Mouse (Mus musculus) liver, postnatal 0 days (tissue): ENCODE results near the gene Sart3. TPM values are rescaled to one million over a fixed set of nuclear protein-coding genes. Genes with fewer than 3 reads are reported as not detected.

Experiments used
- ATAC-seq: fragments of 200-750 bp; cut with Nextera tagmentation; 2 replicates; pipeline ENCODE4 v1.8.0; 2017; ENCODE audit warnings: mild to moderate bottlenecking, moderate library complexity
- DNase-seq: peaks from one replicate; pipeline ENCODE4 v3.0.0-alpha.2; 2016
- H3K27ac ChIP-seq: fragments of 300-500 bp; sonication (generic); 2 replicates; pipeline ENCODE4 v1.5.1; 2014; ENCODE audit warnings: antibody characterized with exemption, moderate library complexity, mild to moderate bottlenecking, low read depth
- H3K27me3 ChIP-seq: fragments of 300-500 bp; sonication (generic); 2 replicates; pipeline ENCODE4 v1.6.1; 2014; ENCODE audit warnings: low read length, control low read depth, mixed read lengths; ENCODE audit not compliant: insufficient read depth
- H3K36me3 ChIP-seq: fragments of 300-500 bp; sonication (generic); replicated peaks from 2 replicates; pipeline ENCODE4 v1.6.1; 2014; ENCODE audit warnings: mild to moderate bottlenecking, control low read depth, low read length, moderate library complexity, mixed read lengths; ENCODE audit not compliant: insufficient read depth
- H3K4me1 ChIP-seq: fragments of 300-500 bp; sonication (generic); 2 replicates; pipeline ENCODE4 v1.6.1; 2014; ENCODE audit warnings: antibody characterized with exemption, mild to moderate bottlenecking, control low read depth; ENCODE audit not compliant: insufficient read depth
- H3K4me2 ChIP-seq: fragments of 300-500 bp; sonication (generic); 2 replicates; pipeline ENCODE4 v1.6.1; 2014; ENCODE audit warnings: low read depth, mild to moderate bottlenecking, low read length, moderate library complexity, mixed read lengths
- H3K4me3 ChIP-seq: fragments of 300-500 bp; sonication (generic); 2 replicates; pipeline ENCODE4 v1.5.1; 2014; ENCODE audit warnings: low read depth, low read length
- H3K9ac ChIP-seq: fragments of 300-500 bp; sonication (generic); replicated peaks from 2 replicates; pipeline ENCODE4 v1.6.1; 2014; ENCODE audit warnings: mild to moderate bottlenecking, moderate library complexity
- H3K9me3 ChIP-seq: fragments of 300-500 bp; sonication (generic); 2 replicates; pipeline ENCODE4 v1.6.1; 2016; ENCODE audit warnings: mild to moderate bottlenecking, control low read depth, low read length, mixed read lengths
- CTCF ChIP-seq: sonication (generic); IDR thresholded peaks from 2 replicates; pipeline ENCODE4 v1.5.1; 2016; ENCODE audit warnings: antibody characterized with exemption, low read depth
- EP300 ChIP-seq: IDR thresholded peaks from 2 replicates; pipeline ENCODE4 v1.6.1; 2016; ENCODE audit warnings: antibody characterized with exemption, low read depth, mild to moderate bottlenecking
- WGBS: fragments of 180-500 bp; shearing (Covaris S2); extraction: QIAGEN DNeasy Blood & Tissue Kit; methylation state at CpG from one replicate; pipeline ENCODE4 v1.1.7; 2014; ENCODE audit not compliant: insufficient replicate concordance; 5-methylcytosine and 5-hydroxymethylcytosine counted together
- polyA plus RNA-seq: library from polyadenylated mRNA; unstranded; fragments of >200 nt; fragmentation: Nextera tagmentation; extraction: Ambion mirVana; gene quantifications from 2 replicates; pipeline ENCODE4 v1.2.1, GENCODE M21; 2015

The Sart3 gene
- polyA plus RNA-seq, 1 experiment from 2014 or later: 7.9 TPM

- Histone ChIP-seq H3K4me3 (peak overlapping the region; percentile 60), H3K27ac (peak overlapping the region; percentile 88), H3K27me3 (no peaks in the 10 kb centered on the region), H3K9me3 (no peaks in the 10 kb centered on the region), H3K36me3 (peaks cover 36% of the 10 kb centered on the region), H3K4me2 (peak overlapping the region; percentile 88), H3K9ac (peak overlapping the region; percentile 61), H3K4me1 (peaks cover 15% of the 10 kb centered on the region)
- WGBS: 41% methylated on average over 15 of the region's 15 CpGs
- no peak for ATAC-seq
- no peak for TF ChIP-seq EP300
- TF ChIP-seq CTCF: peak; percentile 7; the same call in 1 of the 2 replicates
- no peak for DNase-seq
Measured at GRCm38 (mm10) chr5:113736522-113737164, 35.7 kb downstream of the Sart3 start.

- peak overlapping the region; percentile 88 for H3K27ac ChIP-seq
- TF ChIP-seq EP300 (no peak), CTCF (no peak)
- peaks cover 15% of the 10 kb centered on the region for H3K4me1 ChIP-seq
- H3K9me3 ChIP-seq: no peaks in the 10 kb centered on the region
- ATAC-seq (no peak), DNase-seq (no peak)
- H3K4me2 ChIP-seq: peak overlapping the region; percentile 88
- peak overlapping the region; percentile 60 for H3K4me3 ChIP-seq
- H3K9ac ChIP-seq: peak overlapping the region; percentile 61
- H3K27me3 ChIP-seq: no peaks in the 10 kb centered on the region
- H3K36me3 ChIP-seq: peaks cover 32% of the 10 kb centered on the region
- 3% methylated on average over 10 of the region's 10 CpGs for WGBS
Measured at GRCm38 (mm10) chr5:113736113-113736502, 36.2 kb downstream of the Sart3 start.

- peaks cover 15% of the 10 kb centered on the region for H3K4me1 ChIP-seq
- H3K9me3 ChIP-seq: no peaks in the 10 kb centered on the region
- no peak for TF ChIP-seq CTCF
- no peak for TF ChIP-seq EP300
- DNase-seq: peak; percentile 97
- H3K36me3 ChIP-seq: peaks cover 27% of the 10 kb centered on the region
- peak within 1 kb of the TSS; percentile 61 for H3K9ac ChIP-seq
- ATAC-seq: peak; percentile 96
- H3K27ac ChIP-seq: peak within 1 kb of the TSS; percentile 88
- peak within 1 kb of the TSS; percentile 88 for H3K4me2 ChIP-seq
- H3K4me3 ChIP-seq: peak within 1 kb of the TSS; percentile 60
- under 1% methylated on average over 69 of the region's 71 CpGs for WGBS
- H3K27me3 ChIP-seq: no peaks in the 10 kb centered on the region
Measured at GRCm38 (mm10) chr5:113735345-113736112, 36.8 kb downstream of the Sart3 start, which contains the start of gene Ficd. Gene Ficd, plus strand, starts transcription at chr5:113735803.

GRCm38 (mm10) chr5:113735023-113735344, 37.3 kb downstream of the Sart3 start:
- no peaks in the 10 kb centered on the region for H3K27me3 ChIP-seq
- H3K4me2 ChIP-seq: peak overlapping the region; percentile 88
- no peaks in the 10 kb centered on the region for H3K9me3 ChIP-seq
- peaks cover 21% of the 10 kb centered on the region for H3K36me3 ChIP-seq
- no peak for DNase-seq
- peak overlapping the region; percentile 88 for H3K27ac ChIP-seq
- peak overlapping the region; percentile 59 for H3K9ac ChIP-seq
- TF ChIP-seq CTCF (no peak), EP300 (no peak)
- peaks cover 15% of the 10 kb centered on the region for H3K4me1 ChIP-seq
- ATAC-seq: peak; percentile 55
- peak overlapping the region; percentile 60 for H3K4me3 ChIP-seq
- WGBS: 19% methylated on average over 7 of the region's 7 CpGs

- no peak overlapping the region for H3K4me2 ChIP-seq
- 65% methylated on average over 5 of the region's 5 CpGs for WGBS
Measured at GRCm38 (mm10) chr5:113734376-113734775, 37.9 kb downstream of the Sart3 start.

GRCm38 (mm10) chr5:113732182-113732581, 40.1 kb downstream of the Sart3 start:
- no peaks in the 10 kb centered on the region for H3K27me3 ChIP-seq
- TF ChIP-seq EP300 (no peak), CTCF (peak; percentile 73)
- H3K4me3 ChIP-seq: no peak overlapping the region

More at GRCm38 (mm10) chr5:113734376-113734775, 37.9 kb downstream of the Sart3 start:
- ATAC-seq (no peak), DNase-seq (peak; percentile 31)
- TF ChIP-seq CTCF: no peak
- no peak for TF ChIP-seq EP300
- Histone ChIP-seq H3K9ac (no peak overlapping the region), H3K27ac (peak overlapping the region; percentile 88), H3K4me3 (no peak overlapping the region), H3K9me3 (no peaks in the 10 kb centered on the region), H3K4me1 (peaks cover 15% of the 10 kb centered on the region), H3K27me3 (no peaks in the 10 kb centered on the region), H3K36me3 (peaks cover 15% of the 10 kb centered on the region; the same call in 1 of the 2 replicates)

More at GRCm38 (mm10) chr5:113732182-113732581, 40.1 kb downstream of the Sart3 start:
- Histone ChIP-seq H3K4me1 (peaks cover 15% of the 10 kb centered on the region), H3K4me2 (no peak overlapping the region), H3K36me3 (no peaks in the 10 kb centered on the region), H3K9me3 (no peaks in the 10 kb centered on the region), H3K27ac (no peak overlapping the region), H3K9ac (no peak overlapping the region)
- DNase-seq (peak; percentile 64), ATAC-seq (no peak)
- 35% methylated on average over 6 of the region's 6 CpGs for WGBS
